Mouse (Mus musculus) liver, embryonic 14 days (tissue): Measurements from ENCODE around the gene Nat8f1. TPM values are rescaled to one million over a fixed set of nuclear protein-coding genes. Genes with fewer than 3 reads are reported as not detected.

Source experiments
- polyA plus RNA-seq: library from polyadenylated mRNA; depleted of rRNA; stranded (reverse); fragments of >200 nt; gene quantifications from 2 replicates; pipeline ENCODE4 v1.2.3, GENCODE M21; 2012; rRNA removed

Nat8f1 gene
- 5.4 and 6.0 TPM in 2 replicates for polyA plus RNA-seq

DNA sequence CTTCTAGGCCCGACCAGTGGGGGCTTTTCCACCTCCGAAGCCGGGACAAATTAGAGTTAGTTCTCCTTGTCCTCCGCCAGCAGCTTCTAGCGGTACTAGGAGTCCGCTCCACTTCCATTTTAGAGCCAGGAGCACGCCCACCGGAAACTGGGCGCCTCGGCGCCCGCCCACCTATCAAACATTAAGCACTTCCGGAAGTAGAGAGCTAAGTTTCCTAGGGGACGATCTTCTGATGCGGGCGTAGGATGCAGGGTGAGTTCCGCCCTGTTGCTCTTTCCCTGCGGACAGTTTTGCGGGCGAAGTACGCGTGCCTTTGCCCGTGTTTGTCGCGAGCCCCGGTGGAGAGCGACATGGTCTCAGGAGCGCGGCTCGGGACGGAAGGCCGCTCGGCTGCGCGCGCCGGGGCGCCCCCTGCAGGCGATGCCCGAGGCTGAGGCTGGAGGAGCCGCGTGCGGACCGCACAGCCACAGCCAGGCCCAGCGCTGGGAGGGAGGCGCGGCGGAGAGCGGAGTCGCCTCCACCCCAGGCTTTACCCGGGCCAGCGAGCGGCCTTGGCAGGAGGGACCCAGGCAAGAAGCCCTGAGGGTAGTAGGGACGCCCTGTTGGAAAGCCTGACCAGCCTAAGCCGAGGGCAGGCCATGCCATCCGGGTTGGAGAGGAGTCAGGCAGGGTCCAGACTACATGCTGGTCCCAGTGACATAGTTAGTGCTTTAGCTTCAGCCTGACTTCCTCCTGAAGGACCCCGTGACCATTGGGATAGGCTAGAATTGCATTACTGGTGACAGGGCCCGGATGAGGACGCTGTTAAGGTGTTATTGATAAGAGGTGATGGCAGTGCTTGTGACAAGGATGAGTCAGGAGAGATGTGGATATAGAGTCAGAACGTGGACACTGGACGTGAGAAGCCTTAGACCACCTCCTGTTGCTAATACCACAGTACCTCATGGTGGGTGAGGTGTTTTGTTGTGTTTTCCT, at the start of gene Nat8f1:
Gene Nat8f1, minus strand, starts transcription at position 149 of the 975 bp plus-strand sequence.

DNA sequence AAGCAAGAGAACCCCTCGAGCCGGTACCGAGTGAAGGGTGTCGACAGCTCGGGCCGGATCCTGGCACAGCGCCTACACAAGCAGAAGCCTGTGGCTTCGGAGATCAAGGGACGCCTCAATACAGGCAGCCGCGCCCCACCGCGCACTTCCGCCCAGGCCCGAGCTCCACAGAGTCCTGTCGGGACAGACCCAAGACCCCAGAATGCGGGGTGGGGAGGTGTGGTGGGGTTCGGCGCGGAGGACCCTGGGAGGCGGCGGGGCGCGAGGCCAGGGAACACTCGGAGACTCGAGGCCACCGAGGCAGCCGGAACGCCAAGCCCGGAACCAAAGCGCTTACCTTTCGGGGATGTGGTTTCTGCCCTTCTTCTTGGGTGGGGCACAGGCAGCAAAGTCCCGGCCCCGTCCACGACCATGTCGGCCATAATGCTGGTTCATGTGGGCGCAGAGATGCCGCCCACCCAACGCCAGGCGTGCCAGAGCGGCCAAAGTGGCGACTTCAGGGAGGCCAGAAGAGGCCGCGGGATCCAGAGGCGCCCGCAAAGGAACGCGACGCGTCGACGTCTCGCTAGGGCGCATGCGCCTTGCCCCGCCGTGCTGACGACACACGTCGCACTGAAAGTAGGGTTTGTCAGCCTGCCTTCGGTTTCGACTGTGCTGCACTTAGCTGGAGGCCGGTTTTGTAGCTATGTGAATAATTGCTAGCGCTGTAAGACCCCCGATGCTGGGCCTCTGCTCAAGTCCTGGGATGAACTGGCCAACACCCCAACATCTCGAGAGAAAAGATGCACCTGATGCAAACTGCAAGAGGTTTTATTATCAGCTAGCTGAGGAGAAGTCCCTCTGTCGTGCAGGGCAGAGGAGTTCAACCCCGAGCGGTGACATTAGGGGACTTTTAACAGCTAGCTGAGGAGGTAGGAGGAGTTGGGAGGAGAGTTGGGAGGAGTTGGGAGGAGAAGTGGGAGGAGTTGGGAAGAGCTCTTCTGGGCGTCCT, 45.9 kb upstream of the Nat8f1 start, which contains the start of gene Dusp11:
Gene Dusp11, minus strand, starts transcription at position 567 of the 991 bp plus-strand sequence.

DNA sequence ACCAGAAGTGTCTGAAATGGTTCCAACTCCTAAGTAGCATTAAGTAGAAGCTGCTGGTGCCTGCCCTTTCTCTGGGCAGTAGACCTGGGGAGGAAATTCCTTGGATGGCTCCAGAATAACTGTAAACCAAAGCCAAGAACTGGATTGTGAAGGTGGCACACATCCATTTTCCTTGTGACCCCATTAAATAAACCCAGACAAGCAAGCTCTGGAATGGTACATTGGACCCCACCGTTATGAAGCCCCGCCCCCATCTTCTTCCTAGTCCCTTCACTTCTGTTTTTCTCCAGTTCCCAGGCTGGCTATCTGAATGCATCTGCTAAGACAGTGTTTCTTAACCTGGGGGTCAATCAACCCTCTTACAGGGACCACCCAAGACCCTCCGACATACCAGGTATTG, 3.9 kb downstream of the Nat8f1 start, which contains the start of gene Tprkb:
Gene Tprkb, plus strand, starts transcription at position 279 of the 400 bp plus-strand sequence.

DNA sequence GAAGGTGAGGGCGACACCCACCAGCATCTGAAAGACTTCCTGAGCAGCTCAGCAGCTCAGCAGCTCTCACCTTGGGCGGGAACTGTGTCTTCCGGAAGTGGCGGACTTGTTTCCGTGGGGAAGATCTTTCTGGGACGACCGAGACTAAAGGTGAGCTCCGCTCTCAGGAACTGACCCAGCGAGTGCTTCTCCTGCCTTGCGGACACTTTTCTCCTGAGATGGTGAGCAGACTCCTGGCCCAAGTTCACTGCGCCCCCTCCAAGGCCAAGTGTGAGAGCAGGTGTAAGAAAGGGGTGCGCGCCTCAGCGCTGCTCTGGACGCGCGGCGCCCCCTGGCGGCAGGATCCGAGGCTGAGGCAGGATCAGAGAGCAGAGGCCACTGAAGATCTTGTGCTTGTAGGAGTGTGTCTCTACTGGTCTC, 10.8 kb downstream of the Nat8f1 start, which contains the start of gene Nat8f4:
Gene Nat8f4, minus strand, starts transcription at position 243 of the 420 bp plus-strand sequence.

DNA sequence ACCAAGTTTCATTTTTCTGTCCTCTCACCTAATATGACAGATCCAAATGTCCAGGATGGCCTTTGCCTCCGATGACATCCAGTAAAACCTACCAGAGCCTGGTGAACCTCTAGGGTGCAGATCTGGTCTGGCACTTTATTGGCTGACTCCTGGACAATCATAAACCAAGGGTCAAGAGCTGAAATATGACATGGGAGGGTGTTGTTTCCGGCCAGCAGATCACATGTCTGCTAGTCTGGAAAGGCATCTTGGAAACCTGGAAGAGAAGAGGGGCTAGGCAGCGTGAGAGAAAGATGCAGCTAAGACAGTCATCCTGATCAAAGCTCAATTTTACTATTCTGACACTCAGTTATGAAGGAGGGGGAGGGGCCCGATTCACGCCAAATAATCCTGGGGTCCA, 46.5 kb downstream of the Nat8f1 start, which contains the start of gene Nat8f2:
Gene Nat8f2, minus strand, starts transcription at position 153 of the 400 bp plus-strand sequence.

Other genes starting within 250 kb of the Nat8f1 start
- gene Nat8f7, start 202.5 kb downstream of the Nat8f1 start, polyA plus RNA-seq, result not detected in 2 replicates
- not detected in 2 replicates for gene Nat8f3, start 149.9 kb downstream of the Nat8f1 start, polyA plus RNA-seq
- gene Nat8f6, start 94.7 kb downstream of the Nat8f1 start, polyA plus RNA-seq, result not detected in 2 replicates
- not detected in 2 replicates for gene Nat8f5, start 94.7 kb downstream of the Nat8f1 start, polyA plus RNA-seq
- 0.03 TPM in 1 of 2 replicates, not detected in the other for gene Nat8, start 83.6 kb downstream of the Nat8f1 start, polyA plus RNA-seq
- gene Nat8f2, start 46.5 kb downstream of the Nat8f1 start, polyA plus RNA-seq, result 0.01 TPM in 1 of 2 replicates, not detected in the other
- gene Nat8f4, start 10.8 kb downstream of the Nat8f1 start, polyA plus RNA-seq, result 0.55 and 0.73 TPM in 2 replicates
- 12.7 and 14.1 TPM in 2 replicates for gene Tprkb, start 3.8 kb downstream of the Nat8f1 start, polyA plus RNA-seq
- gene Dusp11, start 46.0 kb upstream of the Nat8f1 start, polyA plus RNA-seq, result 21.3 and 23.4 TPM in 2 replicates
- not detected in 2 replicates for gene Figla, start 100.5 kb upstream of the Nat8f1 start, polyA plus RNA-seq
- gene Add2, start 113.0 kb upstream of the Nat8f1 start, polyA plus RNA-seq, result 70.1 and 78.9 TPM in 2 replicates